Mouse (Mus musculus): ENCODE data around the gene Ier5l. TPM values are rescaled to one million over a fixed set of nuclear protein-coding genes. Genes with fewer than 3 reads are reported as not detected.

The Ier5l gene
- total and polyA plus RNA-seq, 3 experiments = 0.06 TPM; not detected in 2

DNA sequence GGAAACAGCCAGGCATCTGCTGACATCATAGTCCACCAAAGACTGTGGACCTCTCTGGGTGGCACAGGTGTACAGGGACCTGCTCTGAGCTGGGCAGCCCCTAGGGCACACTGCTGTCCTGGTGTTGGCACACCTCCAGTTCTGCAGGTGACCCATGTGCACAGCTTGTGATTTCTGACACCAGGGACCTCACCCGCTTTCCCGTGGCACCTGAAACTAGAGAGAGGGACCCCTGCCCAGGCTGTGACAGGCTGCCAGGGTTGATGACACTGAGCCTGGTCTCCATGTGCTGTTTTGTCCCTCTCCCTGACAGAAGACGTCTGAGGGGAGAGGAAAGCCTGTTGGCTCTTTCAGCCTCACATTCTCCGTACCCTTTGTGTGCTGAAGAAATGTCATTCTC is 36.2 kb downstream of the Ier5l start:
- Histone ChIP-seq H3K4me1 (ENCODE audit: control insufficient read depth in 1 of 2, insufficient read depth in 2 of 2, low read length in 2 of 2) (no peaks in the 10 kb centered on the region), H3K36me3 (ENCODE audit: control insufficient read depth in 1 of 2, insufficient read depth in 2 of 2, low read length in 2 of 2) (peaks cover 0 to 13% of the 10 kb centered on the region in 2 experiments; a peak in 2 of 4 replicates), H3K27me3 (ENCODE audit: control insufficient read depth in 1 of 2, insufficient read depth in 2 of 2, low read length in 2 of 2) (no peaks in the 10 kb centered on the region), H3K4me3 (ENCODE audit: control insufficient read depth in 1 of 2, insufficient read depth in 1 of 2, low read depth in 2 of 2, low read length in 2 of 2) (no peak overlapping the region), H3K9ac (ENCODE audit: control insufficient read depth, low read depth, low read length, poor library complexity, severe bottlenecking) (no peak overlapping the region), H3K27ac (ENCODE audit: control insufficient read depth, low read depth, low read length) (no peak overlapping the region), H3K79me2 (ENCODE audit: control insufficient read depth, insufficient read depth, low read length, poor library complexity) (no peaks in the 10 kb centered on the region), H3K9me3 (replicated peaks; ENCODE audit: insufficient read depth, low read length) (no peaks in the 10 kb centered on the region)
- no peak for TF ChIP-seq UBTF (IDR thresholded peaks at IDR 0.05; ENCODE audit: borderline replicate concordance, insufficient read depth, low read depth, low read length)
- TF ChIP-seq USF1 (IDR thresholded peaks at IDR 0.05; ENCODE audit: low read depth, low read length) = no peak
- no peak for DNase-seq (ENCODE audit: low read depth, low spot score)

DNA sequence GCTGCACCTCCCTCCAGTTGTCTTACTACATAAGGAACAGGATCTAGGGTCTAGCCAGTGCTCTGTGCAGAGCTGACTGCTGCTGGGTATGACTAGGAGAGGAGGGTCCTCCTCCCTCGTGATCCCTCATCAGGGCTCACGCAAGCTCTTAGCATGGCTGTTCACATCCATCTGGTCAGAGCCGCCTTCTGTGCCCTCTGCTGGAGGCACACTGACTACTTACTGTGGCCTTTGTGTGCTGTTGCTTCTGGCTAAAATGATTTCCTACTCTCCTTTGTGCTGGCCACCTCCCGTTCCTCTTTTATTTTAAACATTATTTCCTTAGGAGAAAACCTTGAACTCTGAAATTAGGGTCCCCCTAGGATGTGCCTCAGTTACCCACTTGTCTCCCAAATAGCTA is 37.2 kb downstream of the Ier5l start:
- no peak overlapping the region for H3K9ac ChIP-seq (ENCODE audit: control insufficient read depth, low read depth, low read length, poor library complexity, severe bottlenecking)
- no peak overlapping the region for H3K4me3 ChIP-seq (ENCODE audit: control insufficient read depth in 1 of 2, insufficient read depth in 1 of 2, low read depth in 2 of 2, low read length in 2 of 2)
- TF ChIP-seq MYB (IDR thresholded peaks at IDR 0.05; ENCODE audit: low read depth, low read length) (no peak), TCF12 (IDR thresholded peaks at IDR 0.05; ENCODE audit: low read depth, low read length) (no peak), POLR2AphosphoS2 (IDR thresholded peaks at IDR 0.05; ENCODE audit: low read length) (no peak), TAL1 (IDR thresholded peaks at IDR 0.05; ENCODE audit: low read length) (no peak), MAFK (IDR thresholded peaks at IDR 0.05; ENCODE audit: borderline replicate concordance, low read depth, low read length) (no peak), MAZ (IDR thresholded peaks at IDR 0.05; ENCODE audit: low read depth, low read length) (no peak), POLR2AphosphoS5 (IDR thresholded peaks at IDR 0.05; ENCODE audit: borderline replicate concordance, low read depth, low read length) (no peak), MEF2A (IDR thresholded peaks at IDR 0.05; ENCODE audit: extremely low read depth, insufficient replicate concordance, low read depth, low read length, poor library complexity, severe bottlenecking) (no peak), RCOR1 (IDR thresholded peaks at IDR 0.05; ENCODE audit: low read depth, low read length) (no peak), HCFC1 (IDR thresholded peaks at IDR 0.05; ENCODE audit: low read depth, low read length) (no peak), JUND (IDR thresholded peaks at IDR 0.05; ENCODE audit: low read depth, low read length) (no peak), ZKSCAN1 (IDR thresholded peaks at IDR 0.05; ENCODE audit: low read depth, low read length) (no peak), USF2 (IDR thresholded peaks at IDR 0.05; ENCODE audit: borderline replicate concordance in 1 of 2, insufficient read depth in 1 of 2, low read depth in 1 of 2, low read length in 2 of 2) (no peak)
- H3K79me2 ChIP-seq (ENCODE audit: control insufficient read depth, insufficient read depth, low read length, poor library complexity) = no peaks in the 10 kb centered on the region
- no peak for DNase-seq (ENCODE audit: low read depth, low spot score)
- no peak overlapping the region for H3K27ac ChIP-seq (ENCODE audit: control insufficient read depth, low read depth, low read length)
- peaks cover 0 to 13% of the 10 kb centered on the region in 2 experiments; a peak in 2 of 4 replicates for H3K36me3 ChIP-seq (ENCODE audit: control insufficient read depth in 1 of 2, insufficient read depth in 2 of 2, low read length in 2 of 2)
- H3K27me3 ChIP-seq (ENCODE audit: control insufficient read depth in 1 of 2, insufficient read depth in 2 of 2, low read length in 2 of 2) = no peaks in the 10 kb centered on the region
- no peaks in the 10 kb centered on the region for H3K4me1 ChIP-seq (ENCODE audit: control insufficient read depth in 1 of 2, insufficient read depth in 2 of 2, low read length in 2 of 2)
- no peaks in the 10 kb centered on the region for H3K9me3 ChIP-seq (replicated peaks; ENCODE audit: insufficient read depth, low read length)
